Mouse (Mus musculus): ENCODE results near the gene Tpx2. TPM values are rescaled to one million over a fixed set of nuclear protein-coding genes. Genes with fewer than 3 reads are reported as not detected.

Tpx2 gene
- polyA plus RNA-seq, 1 experiment from 2014 or later = 81.5 TPM

GRCm38 (mm10) chr2:152808178-152808577, 39.6 kb upstream of the Tpx2 start:
- Histone ChIP-seq H3K4me2 (ENCODE audit: low read length) (no peak overlapping the region), H3K9ac (ENCODE audit: low read length) (no peak overlapping the region), H3K36me3 (ENCODE audit: control insufficient read depth, insufficient read depth, low read length) (0 out of 2 replicates have a peak, but pooled peaks cover 3% of the 10 kb centered on the region), H3K27me3 (replicated peaks; ENCODE audit: control insufficient read depth, insufficient read depth, low read length) (no peaks in the 10 kb centered on the region), H3K4me1 (ENCODE audit: control insufficient read depth, insufficient read depth, low read length) (peaks cover 9% of the 10 kb centered on the region), H3K27ac (ENCODE audit: low read depth, low read length) (no peak overlapping the region), H3K4me3 (ENCODE audit: low read depth, low read length) (no peak overlapping the region), H3K9me3 (replicated peaks; ENCODE audit: control insufficient read depth, low read length) (no peaks in the 10 kb centered on the region)
- DNase-seq (ENCODE audit: low spot score) = no peak
- no peak for ATAC-seq
- WGBS = 90% methylated on average over 3 of the region's 3 CpGs

GRCm38 (mm10) chr2:152810158-152810941, 37.4 kb upstream of the Tpx2 start:
- 83% methylated on average over 5 of the region's 5 CpGs for WGBS

GRCm38 (mm10) chr2:152811336-152812165, 36.2 kb upstream of the Tpx2 start:
- Histone ChIP-seq H3K4me2 (ENCODE audit: low read length) (no peak overlapping the region), H3K4me3 (ENCODE audit: low read depth, low read length) (no peak overlapping the region), H3K9me3 (replicated peaks; ENCODE audit: control insufficient read depth, low read length) (no peaks in the 10 kb centered on the region), H3K27ac (ENCODE audit: low read depth, low read length) (no peak overlapping the region), H3K27me3 (replicated peaks; ENCODE audit: control insufficient read depth, insufficient read depth, low read length) (no peaks in the 10 kb centered on the region), H3K4me1 (ENCODE audit: control insufficient read depth, insufficient read depth, low read length) (no peaks in the 10 kb centered on the region), H3K36me3 (ENCODE audit: control insufficient read depth, insufficient read depth, low read length) (no peaks in the 10 kb centered on the region), H3K9ac (ENCODE audit: low read length) (no peak overlapping the region)
- WGBS = 41% methylated on average over 3 of the region's 3 CpGs
- DNase-seq (ENCODE audit: low spot score) (no peak), ATAC-seq (no peak)

More at GRCm38 (mm10) chr2:152810158-152810941, 37.4 kb upstream of the Tpx2 start:
- DNase-seq (ENCODE audit: low spot score) (no peak), ATAC-seq (no peak)
- H3K9me3 ChIP-seq (replicated peaks; ENCODE audit: control insufficient read depth, low read length) = no peaks in the 10 kb centered on the region
- no peak overlapping the region for H3K27ac ChIP-seq (ENCODE audit: low read depth, low read length)
- 0 out of 2 replicates have a peak, but pooled peaks cover 3% of the 10 kb centered on the region for H3K36me3 ChIP-seq (ENCODE audit: control insufficient read depth, insufficient read depth, low read length)
- no peaks in the 10 kb centered on the region for H3K4me1 ChIP-seq (ENCODE audit: control insufficient read depth, insufficient read depth, low read length)
- no peak overlapping the region for H3K9ac ChIP-seq (ENCODE audit: low read length)
- no peaks in the 10 kb centered on the region for H3K27me3 ChIP-seq (replicated peaks; ENCODE audit: control insufficient read depth, insufficient read depth, low read length)
- H3K4me2 ChIP-seq (ENCODE audit: low read length) = no peak overlapping the region
- H3K4me3 ChIP-seq (ENCODE audit: low read depth, low read length) = no peak overlapping the region

- H3K4me3 ChIP-seq (ENCODE audit: low read depth, low read length) = no peak overlapping the region
- H3K36me3 ChIP-seq (ENCODE audit: control insufficient read depth, insufficient read depth, low read length) = no peaks in the 10 kb centered on the region
- no peak overlapping the region for H3K27ac ChIP-seq (ENCODE audit: low read depth, low read length)
- no peak overlapping the region for H3K9ac ChIP-seq (ENCODE audit: low read length)
- ATAC-seq (no peak), DNase-seq (ENCODE audit: low spot score) (no peak)
- H3K4me1 ChIP-seq (ENCODE audit: control insufficient read depth, insufficient read depth, low read length) = peaks cover 8% of the 10 kb centered on the region
- WGBS = 100% methylated on average over 1 of the region's 1 CpGs
- no peaks in the 10 kb centered on the region for H3K9me3 ChIP-seq (replicated peaks; ENCODE audit: control insufficient read depth, low read length)
- no peak overlapping the region for H3K4me2 ChIP-seq (ENCODE audit: low read length)
- H3K27me3 ChIP-seq (replicated peaks; ENCODE audit: control insufficient read depth, insufficient read depth, low read length) = no peaks in the 10 kb centered on the region
Observed at GRCm38 (mm10) chr2:152813232-152813631, 34.5 kb upstream of the Tpx2 start.

- no peak for ATAC-seq
- Histone ChIP-seq H3K4me2 (ENCODE audit: low read length) (no peak overlapping the region), H3K4me3 (ENCODE audit: low read depth, low read length) (no peak overlapping the region), H3K9me3 (replicated peaks; ENCODE audit: control insufficient read depth, low read length) (no peaks in the 10 kb centered on the region), H3K4me1 (ENCODE audit: control insufficient read depth, insufficient read depth, low read length) (peaks cover 10% of the 10 kb centered on the region), H3K9ac (ENCODE audit: low read length) (no peak overlapping the region), H3K27ac (ENCODE audit: low read depth, low read length) (no peak overlapping the region), H3K36me3 (ENCODE audit: control insufficient read depth, insufficient read depth, low read length) (peaks cover 5% of the 10 kb centered on the region; the same call in 1 of the 2 replicates), H3K27me3 (replicated peaks; ENCODE audit: control insufficient read depth, insufficient read depth, low read length) (no peaks in the 10 kb centered on the region)
- no peak for DNase-seq (ENCODE audit: low spot score)
- WGBS = 84% methylated on average over 6 of the region's 6 CpGs
Observed at GRCm38 (mm10) chr2:152814213-152814874, 33.4 kb upstream of the Tpx2 start.

- Histone ChIP-seq H3K9me3 (replicated peaks; ENCODE audit: control insufficient read depth, low read length) (no peaks in the 10 kb centered on the region), H3K27me3 (replicated peaks; ENCODE audit: control insufficient read depth, insufficient read depth, low read length) (no peaks in the 10 kb centered on the region), H3K27ac (ENCODE audit: low read depth, low read length) (no peak overlapping the region), H3K9ac (ENCODE audit: low read length) (no peak overlapping the region), H3K36me3 (ENCODE audit: control insufficient read depth, insufficient read depth, low read length) (peaks cover 17% of the 10 kb centered on the region), H3K4me3 (ENCODE audit: low read depth, low read length) (no peak overlapping the region), H3K4me1 (ENCODE audit: control insufficient read depth, insufficient read depth, low read length) (peaks cover 21% of the 10 kb centered on the region), H3K4me2 (ENCODE audit: low read length) (no peak overlapping the region)
- no peak for ATAC-seq
- WGBS = 70% methylated on average over 7 of the region's 7 CpGs
- no peak for DNase-seq (ENCODE audit: low spot score)
Observed at GRCm38 (mm10) chr2:152815879-152816656, 31.7 kb upstream of the Tpx2 start.

DNA sequence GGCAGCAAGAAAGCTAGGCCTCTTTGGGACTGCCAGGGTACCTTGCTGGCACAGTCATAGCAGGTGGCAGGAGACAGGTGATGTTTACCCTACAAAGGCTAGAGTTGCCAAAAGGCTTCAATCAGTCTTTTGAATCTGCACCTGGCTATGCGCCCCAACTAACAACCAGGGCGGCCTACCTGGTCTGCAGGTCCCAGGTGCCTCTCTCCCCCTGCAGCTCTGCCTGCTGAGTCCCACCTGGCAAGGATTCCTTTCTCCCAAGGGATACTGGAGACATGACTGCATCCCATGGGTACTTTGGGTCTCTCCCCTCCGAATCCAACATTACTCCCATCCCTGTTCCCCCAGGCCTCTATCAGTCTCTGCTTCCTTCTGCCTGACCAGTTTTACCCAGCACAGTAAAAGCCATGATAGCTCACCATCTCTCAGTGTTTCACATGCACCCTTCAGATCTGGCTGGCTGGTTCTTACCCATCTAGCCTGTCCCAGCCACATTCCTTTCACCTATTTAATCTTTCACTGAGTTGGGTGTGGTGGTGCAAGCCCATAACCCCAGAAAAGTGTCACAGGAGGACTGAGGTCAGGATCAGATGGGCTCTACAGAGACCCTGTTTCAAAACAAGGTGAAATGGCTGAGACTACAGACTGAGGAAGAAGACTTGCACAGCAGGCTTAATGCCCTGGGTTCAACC, 31.0 kb upstream of the Tpx2 start:
- Histone ChIP-seq H3K27ac (ENCODE audit: low read depth, low read length) (no peak overlapping the region), H3K4me1 (ENCODE audit: control insufficient read depth, insufficient read depth, low read length) (peaks cover 21% of the 10 kb centered on the region), H3K9me3 (replicated peaks; ENCODE audit: control insufficient read depth, low read length) (no peaks in the 10 kb centered on the region), H3K4me2 (ENCODE audit: low read length) (no peak overlapping the region), H3K36me3 (ENCODE audit: control insufficient read depth, insufficient read depth, low read length) (peaks cover 23% of the 10 kb centered on the region), H3K9ac (ENCODE audit: low read length) (no peak overlapping the region), H3K27me3 (replicated peaks; ENCODE audit: control insufficient read depth, insufficient read depth, low read length) (no peaks in the 10 kb centered on the region), H3K4me3 (ENCODE audit: low read depth, low read length) (no peak overlapping the region)
- 81% methylated on average over 3 of the region's 3 CpGs for WGBS
- no peak for ATAC-seq
- DNase-seq (ENCODE audit: low spot score) = no peak

All from forebrain, embryonic 14.5 days (tissue).